Mouse (Mus musculus): Measurements from ENCODE around the gene Actl6a.

- TF ChIP-seq CTCF (IDR thresholded peaks at IDR 0.05; ENCODE audit: low read depth) (peak; percentile 49), EP300 (IDR thresholded peaks at IDR 0.05; ENCODE audit: low read depth) (no peak; the same call in 1 of the 2 replicates)
Measured at GRCm38 (mm10) chr3:32708368-32709231, 2.5 kb downstream of the Actl6a start.
